Mouse (Mus musculus) thymus, postnatal 0 days (tissue): ENCODE results near the gene Ahctf1. TPM values are rescaled to one million over a fixed set of nuclear protein-coding genes. Genes with fewer than 3 reads are reported as not detected.
A peak's percentile ranks its signal among the peaks of the same experiment; 100 is the strongest.
"Not testable (repeated sequence)": the region's sequence is repeated elsewhere in the genome, so short reads cannot be mapped to it uniquely, and the experiment has no call there.

Source experiments
- DNase-seq: peaks from one replicate; pipeline ENCODE4 v3.0.0-alpha.2; 2015; ENCODE audit warnings: low spot score
- polyA plus RNA-seq: library from polyadenylated mRNA; unstranded; fragments of >200 nt; fragmentation: Nextera tagmentation; extraction: Ambion mirVana; gene quantifications from 2 replicates; pipeline ENCODE4 v1.2.1, GENCODE M21; 2015

Gene Ahctf1
- polyA plus RNA-seq, 1 experiment from 2014 or later = 16.3 TPM

GRCm38 (mm10) chr1:179715289-179715688 is 88.2 kb downstream of the Ahctf1 start:
- DNase-seq = not testable (repeated sequence)

DNA sequence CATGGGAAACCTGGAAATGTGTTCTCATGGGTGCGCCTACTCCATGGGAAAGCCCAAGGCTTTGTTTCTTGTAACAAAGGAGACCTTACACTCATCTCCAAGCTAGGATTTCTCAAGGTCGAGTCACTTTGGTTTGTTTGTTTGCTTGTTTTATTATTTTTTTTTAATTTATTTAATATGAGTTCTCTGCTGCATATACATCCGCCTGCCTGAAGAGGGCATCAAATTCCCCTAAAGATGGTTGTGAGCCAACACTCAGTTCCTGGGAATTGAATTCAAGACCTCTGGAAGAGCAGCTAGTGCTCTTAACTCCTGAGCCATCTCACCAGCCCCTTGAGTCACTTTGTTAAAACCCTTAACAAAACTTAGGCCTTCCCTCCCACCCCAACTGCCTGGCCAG is 90.1 kb downstream of the Ahctf1 start:
- DNase-seq = no peak

- DNase-seq = no peak
Observed at GRCm38 (mm10) chr1:179712658-179713057, 90.8 kb downstream of the Ahctf1 start.

DNA sequence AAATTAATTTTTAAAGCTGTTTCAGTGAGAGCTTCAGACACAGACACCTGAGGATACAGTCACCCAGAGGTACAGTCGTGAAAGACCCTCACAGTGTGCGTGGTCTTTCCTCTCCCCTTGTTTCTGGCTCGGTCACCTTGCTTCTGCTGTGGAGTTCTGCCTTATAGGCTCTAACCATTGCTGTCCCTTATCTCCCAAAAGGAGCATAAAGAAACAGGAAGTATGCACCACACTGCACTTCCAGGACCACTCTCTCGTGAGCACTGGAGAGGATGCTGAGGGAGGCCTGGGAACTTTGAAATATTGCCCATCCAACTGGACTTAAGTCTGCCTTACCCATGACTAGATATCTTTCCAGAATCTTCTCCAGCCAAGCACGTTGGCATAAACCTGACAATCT is 92.7 kb downstream of the Ahctf1 start:
- DNase-seq = no peak

- DNase-seq = no peak
Observed at GRCm38 (mm10) chr1:179709390-179709789, 94.1 kb downstream of the Ahctf1 start.

GRCm38 (mm10) chr1:179705154-179705553 is 98.3 kb downstream of the Ahctf1 start:
- DNase-seq = no peak

DNA sequence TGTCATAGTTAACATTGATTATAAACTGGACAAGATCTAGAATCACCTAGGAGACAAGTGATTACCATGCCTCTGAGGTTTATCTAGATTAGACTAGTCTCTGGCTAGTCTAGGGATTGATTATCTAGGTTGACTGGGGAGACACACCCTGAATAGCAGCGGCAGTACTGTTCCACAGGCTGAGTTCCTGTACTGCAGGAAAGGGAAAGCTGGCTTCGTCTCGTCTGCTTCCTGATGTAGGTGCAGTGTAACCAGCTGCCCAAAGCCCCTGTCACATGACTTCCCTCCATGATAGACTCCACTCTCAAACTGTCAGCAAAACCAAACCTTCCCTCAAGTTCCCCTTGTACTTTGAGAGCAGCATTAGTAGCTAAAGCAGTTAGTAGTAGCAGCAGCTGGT is 99.3 kb downstream of the Ahctf1 start:
- peak; percentile 10 for DNase-seq

Other genes starting within 250 kb of the Ahctf1 start
- 15.6 and 17.0 TPM in 2 replicates for gene Sccpdh, start 135.5 kb downstream of the Ahctf1 start, polyA plus RNA-seq
- gene Kif28, start 58.4 kb downstream of the Ahctf1 start, polyA plus RNA-seq = not detected in 2 replicates
- gene Gm10518, start 304 bp downstream of the Ahctf1 start, polyA plus RNA-seq = 0.35 and 0.39 TPM in 2 replicates
- gene Cdc42bpa, start 156.8 kb upstream of the Ahctf1 start, polyA plus RNA-seq = 2.4 and 3.9 TPM in 2 replicates